Mouse (Mus musculus): Measurements from ENCODE around the gene Aox2.

DNA sequence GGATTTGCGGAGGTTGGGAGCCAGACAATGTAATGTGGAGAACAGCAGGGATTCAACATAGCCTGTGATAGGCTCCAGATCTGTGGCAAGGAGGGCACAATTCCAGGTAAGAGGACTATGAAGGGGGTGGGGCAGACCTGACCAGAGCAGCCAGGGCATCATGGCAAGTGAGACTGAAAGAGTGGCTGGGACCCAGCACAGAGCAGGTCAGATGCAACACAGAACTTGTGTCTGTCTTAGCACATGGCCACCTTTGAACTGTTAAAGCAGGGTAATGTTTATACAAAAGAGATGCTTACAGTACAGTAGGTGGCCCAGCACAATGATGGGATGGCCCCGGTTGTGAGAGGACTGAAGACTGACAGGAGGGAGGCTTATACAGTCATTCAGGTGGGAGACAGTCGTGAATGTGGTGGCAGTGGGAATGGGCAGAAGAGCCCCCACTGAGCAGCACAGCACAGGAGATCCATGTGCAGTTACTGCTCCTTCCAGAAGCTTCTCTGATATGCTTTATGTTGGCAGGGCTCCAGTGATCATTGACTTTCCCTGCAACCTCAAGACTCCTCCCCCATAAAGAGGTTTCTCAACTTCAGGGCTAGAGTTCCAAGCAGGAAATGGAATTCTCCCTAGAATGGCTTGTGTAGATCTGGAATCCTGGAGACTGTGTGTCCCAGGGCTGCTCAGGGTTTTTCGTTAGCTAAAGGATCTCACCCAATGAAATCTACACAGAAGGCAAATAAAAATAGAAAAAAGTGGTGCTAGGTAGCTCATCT, 40.4 kb upstream of the Aox2 start:
- TF ChIP-seq CTCF (IDR thresholded peaks at IDR 0.05; ENCODE audit: borderline replicate concordance, control insufficient read depth, extremely low read depth, insufficient read depth, low read length, poor library complexity) (no peak), POLR2A (IDR thresholded peaks at IDR 0.05; ENCODE audit: control insufficient read depth, extremely low read depth, insufficient read depth, low read length, poor library complexity) (no peak)

All from thymus, adult 2 months (tissue).